Mouse (Mus musculus) kidney, postnatal 0 days (tissue): ENCODE data around the gene Lpar2. TPM values are rescaled to one million over a fixed set of nuclear protein-coding genes. Genes with fewer than 3 reads are reported as not detected.

ENCODE experiments used
- ATAC-seq: fragments of 200-750 bp; cut with Nextera tagmentation; replicated peaks from 2 replicates; pipeline ENCODE4 v1.8.0; 2017; ENCODE audit warnings: low read depth, moderate number of reproducible peaks, moderate TSS enrichment, moderate library complexity; ENCODE audit not compliant: low FRiP score
- DNase-seq: peaks from one replicate; pipeline ENCODE4 v3.0.0-alpha.2; 2016; ENCODE audit warnings: low spot score
- H3K27ac ChIP-seq: fragments of 300-500 bp; sonication (generic); 2 replicates; pipeline ENCODE4 v1.5.1; 2014; ENCODE audit warnings: mild to moderate bottlenecking
- H3K27me3 ChIP-seq: fragments of 300-500 bp; sonication (generic); 2 replicates; pipeline ENCODE4 v1.6.1; 2014; ENCODE audit warnings: low read length, mixed read lengths; ENCODE audit not compliant: insufficient read depth
- H3K36me3 ChIP-seq: fragments of 300-500 bp; sonication (generic); 2 replicates; pipeline ENCODE4 v1.6.1; 2014; ENCODE audit warnings: low read length, mixed read lengths; ENCODE audit not compliant: insufficient read depth
- H3K4me1 ChIP-seq: fragments of 300-500 bp; sonication (generic); replicated peaks from 2 replicates; pipeline ENCODE4 v1.6.1; 2014; ENCODE audit warnings: antibody characterized with exemption, low read length, mixed read lengths; ENCODE audit not compliant: insufficient read depth
- H3K4me2 ChIP-seq: fragments of 300-500 bp; sonication (generic); 2 replicates; pipeline ENCODE4 v1.6.1; 2014; ENCODE audit warnings: mild to moderate bottlenecking, low read length, moderate library complexity, mixed read lengths
- H3K4me3 ChIP-seq: fragments of 300-500 bp; sonication (generic); replicated peaks from 2 replicates; pipeline ENCODE4 v1.5.1; 2014; ENCODE audit warnings: low read depth, low read length
- H3K9ac ChIP-seq: fragments of 300-500 bp; sonication (generic); 2 replicates; pipeline ENCODE4 v1.6.1; 2014; ENCODE audit warnings: low read depth, low read length
- H3K9me3 ChIP-seq: fragments of 300-500 bp; sonication (generic); replicated peaks from 2 replicates; pipeline ENCODE4 v1.6.1; 2016; ENCODE audit warnings: low read length, inconsistent platforms, mixed read lengths
- CTCF ChIP-seq: IDR thresholded peaks from 2 replicates; pipeline ENCODE4 v1.5.1; 2016; ENCODE audit warnings: antibody characterized with exemption, low read depth, mild to moderate bottlenecking, moderate library complexity
- WGBS: fragments of 180-500 bp; shearing (Covaris S2); extraction: QIAGEN DNeasy Blood & Tissue Kit; methylation state at CpG from one replicate; pipeline ENCODE4 v1.1.7; 2014; 5-methylcytosine and 5-hydroxymethylcytosine counted together
- polyA plus RNA-seq: library from polyadenylated mRNA; unstranded; fragments of >200 nt; fragmentation: Nextera tagmentation; extraction: Ambion mirVana; gene quantifications from 2 replicates; pipeline ENCODE4 v1.2.1, GENCODE M21; 2015

Gene Lpar2
- 0.58 and 0.94 TPM in 2 replicates for polyA plus RNA-seq

DNA sequence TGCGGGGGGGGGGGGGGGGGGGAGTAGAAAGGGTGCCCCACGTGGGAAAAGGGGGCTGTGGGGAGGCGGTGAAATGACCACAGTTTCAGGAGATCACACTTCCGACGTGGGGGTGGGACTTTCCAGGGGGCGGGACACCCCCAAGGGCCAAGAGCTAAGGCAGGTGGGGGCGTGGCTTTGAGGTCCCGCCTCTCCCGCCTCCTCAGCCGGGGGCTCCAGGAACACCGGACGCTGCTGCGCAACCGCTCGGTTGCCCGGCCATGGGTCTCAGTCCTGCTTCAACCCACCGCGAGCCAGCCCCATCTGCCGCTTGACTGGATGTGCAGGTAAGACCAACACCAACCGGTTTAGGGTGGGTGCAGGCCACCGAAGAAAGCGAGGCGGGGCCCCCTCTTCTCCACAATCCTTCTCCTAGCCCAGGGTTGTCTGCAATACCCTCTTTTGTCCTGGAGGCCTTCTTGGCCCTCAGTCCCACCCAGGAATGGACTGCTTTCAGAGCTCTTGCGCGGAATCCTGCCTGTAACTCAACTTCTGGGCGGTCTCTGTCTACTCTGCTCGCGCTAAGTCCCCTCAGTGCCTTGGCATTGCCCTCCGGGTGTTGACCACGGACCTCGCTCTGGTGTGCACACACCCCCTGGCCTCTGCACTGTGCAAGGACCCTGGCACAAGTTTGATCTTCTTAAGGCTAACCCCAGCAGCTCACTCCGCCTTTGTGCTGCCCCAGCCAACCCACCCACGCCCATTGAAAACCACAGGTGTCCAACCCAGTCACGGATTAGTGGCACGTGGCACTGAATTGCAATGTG lies at the start of gene Lpar2:
Lpar2 (plus strand) TSS at position 44 of the 806 bp plus-strand sequence.
- ATAC-seq, result peak; percentile 88

DNA sequence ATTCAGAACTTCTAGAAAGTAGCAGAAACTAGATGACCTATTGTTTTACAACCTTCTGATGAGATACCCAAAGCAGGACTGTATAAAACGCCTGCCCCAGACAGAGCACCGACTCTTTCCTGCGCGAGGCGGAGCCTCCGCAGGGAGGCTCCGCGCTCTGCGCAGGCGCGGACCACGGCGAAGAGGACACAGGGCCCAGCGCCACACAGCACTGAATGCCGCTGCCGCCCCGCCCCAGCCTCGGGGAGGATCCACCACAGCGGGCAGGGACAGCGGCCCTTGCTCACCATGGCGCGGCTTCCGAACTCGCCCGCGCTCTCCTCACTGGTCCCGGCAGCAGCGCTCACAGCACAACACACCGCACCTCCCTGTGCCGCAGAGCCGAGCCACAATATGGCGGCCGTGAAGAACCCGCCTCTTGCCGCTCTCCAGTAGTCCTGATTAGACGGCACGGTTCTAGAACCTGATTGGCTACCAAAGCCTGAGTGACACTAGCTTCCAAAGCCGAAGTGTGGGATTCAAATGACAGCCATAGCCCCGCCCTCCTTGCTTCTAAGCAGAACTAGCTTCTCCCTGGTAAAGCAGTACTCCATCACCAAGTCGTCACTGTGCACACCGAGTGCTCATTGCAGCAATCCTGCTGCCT lies 47.6 kb upstream of the Lpar2 start, which contains the start of gene Gm20422:
Gm20422 (minus strand) TSS at position 384 of the 646 bp plus-strand sequence.
- Histone ChIP-seq H3K4me1 (peaks cover 4% of the 10 kb centered on the region; the same call in 1 of the 2 replicates), H3K27me3 (no peaks in the 10 kb centered on the region)

More for the DNA sequence above, at the start of gene Lpar2:
- DNase-seq, result peak; percentile 81
- Histone ChIP-seq H3K4me1 (0 out of 2 replicates have a peak, but pooled peaks cover 5% of the 10 kb centered on the region), H3K4me3 (peak within 1 kb of the TSS; percentile 47), H3K36me3 (0 out of 2 replicates have a peak, but pooled peaks cover 3% of the 10 kb centered on the region), H3K9me3 (no peaks in the 10 kb centered on the region), H3K4me2 (peak within 1 kb of the TSS; percentile 69), H3K27ac (peak within 1 kb of the TSS; percentile 70), H3K9ac (peak within 1 kb of the TSS; percentile 62), H3K27me3 (no peaks in the 10 kb centered on the region)
- WGBS, result 2% methylated on average over 34 of the region's 35 CpGs
- no peak for TF ChIP-seq CTCF

DNA sequence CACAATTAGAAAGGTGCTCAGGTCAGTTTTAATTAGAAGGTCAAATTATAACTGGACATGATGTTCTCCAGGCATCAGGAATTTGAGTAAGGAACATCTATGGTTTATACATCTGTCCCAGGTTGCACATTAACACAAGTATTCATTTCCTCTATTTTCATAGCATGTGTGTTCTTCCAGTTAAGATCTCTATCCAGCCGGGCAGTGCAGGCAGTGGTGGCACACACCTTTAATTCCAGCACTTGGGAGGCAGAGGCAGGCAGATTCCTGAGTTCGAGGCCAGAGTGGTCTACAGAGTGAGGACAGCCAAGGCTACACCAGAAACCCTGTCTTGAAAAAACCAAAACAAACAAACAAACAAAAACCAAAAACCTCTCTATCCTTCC lies 47.1 kb upstream of the Lpar2 start:
- no peaks in the 10 kb centered on the region for H3K27me3 ChIP-seq
- H3K36me3 ChIP-seq, result no peaks in the 10 kb centered on the region
- H3K4me2 ChIP-seq, result peak overlapping the region; percentile 41
- ATAC-seq (no peak), DNase-seq (no peak)
- peaks cover 4% of the 10 kb centered on the region; the same call in 1 of the 2 replicates for H3K4me1 ChIP-seq
- 44% methylated on average over 2 of the region's 2 CpGs for WGBS
- H3K27ac ChIP-seq, result no peak overlapping the region
- H3K9me3 ChIP-seq, result no peaks in the 10 kb centered on the region
- peak overlapping the region; percentile 90; the same call in 1 of the 2 replicates for H3K9ac ChIP-seq
- TF ChIP-seq CTCF, result no peak
- peak overlapping the region; percentile 69; the same call in 1 of the 2 replicates for H3K4me3 ChIP-seq

More for the DNA sequence above, 47.6 kb upstream of the Lpar2 start, which contains the start of gene Gm20422:
- WGBS, result 0% methylated on average over 41 of the region's 41 CpGs
- Histone ChIP-seq H3K27ac (peak within 1 kb of the TSS; percentile 99), H3K9me3 (no peaks in the 10 kb centered on the region), H3K9ac (peak within 1 kb of the TSS; percentile 90), H3K36me3 (no peaks in the 10 kb centered on the region), H3K4me3 (peak within 1 kb of the TSS; percentile 69), H3K4me2 (peak within 1 kb of the TSS; percentile 53)
- DNase-seq (peak; percentile 100), ATAC-seq (peak; percentile 99)
- 0 out of 2 replicates have a peak, but pooled peaks have one; percentile 4 for TF ChIP-seq CTCF

DNA sequence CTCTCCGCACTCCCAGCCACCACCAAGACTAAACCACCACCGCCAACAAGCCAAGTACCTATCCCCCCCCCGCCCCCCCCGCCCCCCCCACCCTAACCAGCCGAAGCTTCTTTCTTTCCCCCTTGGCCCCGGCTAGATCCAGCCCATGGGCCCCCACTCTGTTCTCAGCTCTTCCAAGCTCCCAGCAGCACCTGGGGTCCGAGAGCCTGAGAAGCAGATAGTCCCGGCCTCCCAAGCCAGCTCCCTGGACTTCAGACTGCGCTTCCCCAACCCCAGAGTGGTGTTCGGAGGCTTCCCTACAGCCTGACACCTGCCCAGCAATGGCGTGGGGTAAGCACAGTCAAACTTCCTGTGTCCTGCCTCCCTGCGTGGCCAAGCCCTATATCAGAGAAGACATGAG lies 45.1 kb upstream of the Lpar2 start:
- WGBS, result 59% methylated on average over 8 of the region's 12 CpGs
- Histone ChIP-seq H3K4me3 (no peak overlapping the region), H3K27ac (no peak overlapping the region), H3K9me3 (no peaks in the 10 kb centered on the region), H3K9ac (no peak overlapping the region), H3K4me2 (no peak overlapping the region), H3K4me1 (peaks cover 4% of the 10 kb centered on the region; the same call in 1 of the 2 replicates), H3K27me3 (no peaks in the 10 kb centered on the region), H3K36me3 (no peaks in the 10 kb centered on the region)
- ATAC-seq (no peak), DNase-seq (no peak)
- no peak for TF ChIP-seq CTCF

DNA sequence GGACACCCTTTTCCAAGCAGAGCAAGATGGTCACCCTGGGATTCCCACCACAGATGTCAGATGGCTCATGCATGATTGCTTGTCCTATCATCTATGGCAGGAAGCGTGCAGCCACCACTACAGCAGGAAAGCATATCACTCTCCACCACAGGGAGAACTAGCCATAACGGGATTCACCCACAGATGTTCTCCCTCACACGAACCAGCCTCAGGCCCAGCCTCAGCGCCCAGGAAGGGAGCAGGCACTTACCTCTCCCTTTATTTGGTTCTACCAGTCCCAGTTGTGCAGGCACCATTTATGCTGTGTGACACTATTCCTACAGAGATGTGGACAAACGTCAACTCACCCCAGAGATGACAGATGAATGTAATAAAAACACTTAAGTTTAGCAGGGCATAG lies 33.1 kb upstream of the Lpar2 start:
- no peak overlapping the region for H3K27ac ChIP-seq
- no peaks in the 10 kb centered on the region for H3K9me3 ChIP-seq
- DNase-seq (no peak), ATAC-seq (no peak)
- WGBS, result 82% methylated on average over 5 of the region's 5 CpGs
- H3K36me3 ChIP-seq, result 0 out of 2 replicates have a peak, but pooled peaks cover 7% of the 10 kb centered on the region
- no peak overlapping the region for H3K4me2 ChIP-seq
- no peak for TF ChIP-seq CTCF
- no peak overlapping the region for H3K4me3 ChIP-seq
- H3K4me1 ChIP-seq, result peaks cover 9% of the 10 kb centered on the region; the same call in 1 of the 2 replicates
- H3K9ac ChIP-seq, result no peak overlapping the region
- no peaks in the 10 kb centered on the region for H3K27me3 ChIP-seq

DNA sequence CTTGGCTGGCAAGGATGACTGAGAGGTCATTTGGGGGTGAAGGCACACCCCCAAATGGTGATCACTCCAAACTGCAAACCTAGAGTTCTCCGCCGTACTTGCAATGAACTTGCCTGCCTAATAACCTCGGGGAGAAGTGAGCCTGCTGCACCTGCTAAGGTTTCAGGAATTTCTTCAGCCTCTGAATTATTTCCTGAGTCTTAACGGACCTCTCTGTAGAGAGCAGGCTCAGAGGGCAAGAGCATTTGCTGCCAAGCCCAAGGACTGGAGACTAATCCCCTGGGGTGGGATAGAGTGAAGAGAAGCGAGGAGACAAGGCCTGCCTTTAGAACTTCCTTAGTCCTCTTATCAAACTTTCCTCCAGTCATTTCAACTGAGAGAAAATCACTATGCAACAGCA lies 32.5 kb upstream of the Lpar2 start:
- Histone ChIP-seq H3K4me2 (no peak overlapping the region), H3K9me3 (no peaks in the 10 kb centered on the region), H3K36me3 (0 out of 2 replicates have a peak, but pooled peaks cover 10% of the 10 kb centered on the region), H3K4me1 (peaks cover 9% of the 10 kb centered on the region; the same call in 1 of the 2 replicates), H3K9ac (no peak overlapping the region), H3K27me3 (no peaks in the 10 kb centered on the region), H3K4me3 (no peak overlapping the region), H3K27ac (no peak overlapping the region)
- ATAC-seq (no peak), DNase-seq (no peak)
- 64% methylated on average over 5 of the region's 5 CpGs for WGBS
- no peak for TF ChIP-seq CTCF
